Mouse (Mus musculus) midbrain, embryonic 13.5 days (tissue): ENCODE measurements around the gene Tmem178. TPM values are rescaled to one million over a fixed set of nuclear protein-coding genes. Genes with fewer than 3 reads are reported as not detected.

Source experiments
- ATAC-seq: fragments of 200-750 bp; cut with Nextera tagmentation; 2 replicates; pipeline ENCODE4 v1.8.0; 2017; ENCODE audit warnings: mild to moderate bottlenecking, moderate TSS enrichment, moderate library complexity
- H3K27ac ChIP-seq: fragments of 300-500 bp; sonication (generic); 2 replicates; pipeline ENCODE4 v1.5.1; 2015; ENCODE audit warnings: inconsistent platforms, mild to moderate bottlenecking, moderate library complexity
- H3K27me3 ChIP-seq: fragments of 300-500 bp; sonication (generic); 2 replicates; pipeline ENCODE4 v1.6.1; 2015; ENCODE audit warnings: mild to moderate bottlenecking, inconsistent platforms
- H3K36me3 ChIP-seq: fragments of 300-500 bp; sonication (generic); 2 replicates; pipeline ENCODE4 v1.6.1; 2015; ENCODE audit warnings: mild to moderate bottlenecking, inconsistent platforms
- H3K4me1 ChIP-seq: fragments of 300-500 bp; sonication (generic); replicated peaks from 2 replicates; pipeline ENCODE4 v1.6.1; 2015; ENCODE audit warnings: inconsistent platforms
- H3K4me2 ChIP-seq: fragments of 300-500 bp; sonication (generic); replicated peaks from 2 replicates; pipeline ENCODE4 v1.6.1; 2015; ENCODE audit warnings: moderate library complexity, mild to moderate bottlenecking, inconsistent platforms
- H3K4me3 ChIP-seq: fragments of 300-500 bp; sonication (generic); replicated peaks from 2 replicates; pipeline ENCODE4 v1.5.1; 2015; ENCODE audit warnings: mild to moderate bottlenecking, inconsistent platforms
- H3K9ac ChIP-seq: fragments of 300-500 bp; sonication (generic); replicated peaks from 2 replicates; pipeline ENCODE4 v1.6.1; 2015; ENCODE audit warnings: mild to moderate bottlenecking, inconsistent platforms
- H3K9me3 ChIP-seq: fragments of 300-500 bp; sonication (generic); 2 replicates; pipeline ENCODE4 v1.6.1; 2016; ENCODE audit warnings: mild to moderate bottlenecking, inconsistent platforms
- WGBS: fragments of 180-500 bp; shearing (Covaris S2); methylation state at CpG from one replicate; pipeline ENCODE4 v1.1.7; 2015; 5-methylcytosine and 5-hydroxymethylcytosine counted together
- polyA plus RNA-seq: library from polyadenylated mRNA; unstranded; fragments of >200 nt; fragmentation: Nextera tagmentation; extraction: Ambion mirVana; gene quantifications from 2 replicates; pipeline ENCODE4 v1.2.1, GENCODE M21; 2015

Gene Tmem178
- polyA plus RNA-seq, 1 experiment from 2014 or later: 32.0 TPM

GRCm38 (mm10) chr17:81004454-81004853, 60.0 kb downstream of the Tmem178 start:
- no peaks in the 10 kb centered on the region for H3K27me3 ChIP-seq
- WGBS: 84% methylated on average over 11 of the region's 11 CpGs
- no peaks in the 10 kb centered on the region for H3K9me3 ChIP-seq
- H3K4me1 ChIP-seq: peaks cover 15% of the 10 kb centered on the region
- ATAC-seq: no peak
- H3K36me3 ChIP-seq: peaks cover 5% of the 10 kb centered on the region
- H3K4me2 ChIP-seq: no peak overlapping the region
- no peak overlapping the region for H3K9ac ChIP-seq
- H3K4me3 ChIP-seq: no peak overlapping the region
- no peak overlapping the region for H3K27ac ChIP-seq

GRCm38 (mm10) chr17:81005292-81005691, 60.9 kb downstream of the Tmem178 start:
- no peaks in the 10 kb centered on the region for H3K27me3 ChIP-seq
- no peak overlapping the region for H3K9ac ChIP-seq
- ATAC-seq: no peak
- H3K9me3 ChIP-seq: no peaks in the 10 kb centered on the region
- WGBS: 65% methylated on average over 8 of the region's 8 CpGs
- no peak overlapping the region for H3K4me2 ChIP-seq
- no peak overlapping the region for H3K4me3 ChIP-seq
- peaks cover 5% of the 10 kb centered on the region for H3K36me3 ChIP-seq
- H3K4me1 ChIP-seq: peaks cover 21% of the 10 kb centered on the region
- no peak overlapping the region for H3K27ac ChIP-seq

DNA sequence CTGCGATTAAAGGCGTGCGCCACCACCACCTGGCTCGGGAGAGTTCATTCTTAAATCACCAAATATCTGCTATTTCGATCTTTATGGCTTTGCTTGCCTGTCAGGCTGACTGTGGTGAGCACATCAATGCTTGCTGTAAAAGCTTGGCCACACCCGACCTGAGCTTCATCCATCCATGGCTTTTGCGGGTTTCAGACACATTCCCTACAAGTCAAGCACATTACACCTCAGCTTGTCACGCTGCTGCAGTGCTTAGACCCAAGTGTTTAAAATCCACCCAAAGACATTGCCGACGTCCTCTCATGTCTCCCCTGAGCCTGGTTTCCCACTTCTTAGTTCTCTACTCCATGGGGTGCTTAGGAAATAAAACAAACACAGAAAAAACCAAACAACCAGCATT, 64.7 kb downstream of the Tmem178 start:
- Histone ChIP-seq H3K4me1 (peaks cover 25% of the 10 kb centered on the region), H3K27me3 (no peaks in the 10 kb centered on the region), H3K27ac (no peak overlapping the region), H3K4me2 (no peak overlapping the region), H3K4me3 (no peak overlapping the region), H3K36me3 (no peaks in the 10 kb centered on the region), H3K9ac (no peak overlapping the region), H3K9me3 (no peaks in the 10 kb centered on the region)
- no peak for ATAC-seq
- WGBS: 90% methylated on average over 10 of the region's 10 CpGs

DNA sequence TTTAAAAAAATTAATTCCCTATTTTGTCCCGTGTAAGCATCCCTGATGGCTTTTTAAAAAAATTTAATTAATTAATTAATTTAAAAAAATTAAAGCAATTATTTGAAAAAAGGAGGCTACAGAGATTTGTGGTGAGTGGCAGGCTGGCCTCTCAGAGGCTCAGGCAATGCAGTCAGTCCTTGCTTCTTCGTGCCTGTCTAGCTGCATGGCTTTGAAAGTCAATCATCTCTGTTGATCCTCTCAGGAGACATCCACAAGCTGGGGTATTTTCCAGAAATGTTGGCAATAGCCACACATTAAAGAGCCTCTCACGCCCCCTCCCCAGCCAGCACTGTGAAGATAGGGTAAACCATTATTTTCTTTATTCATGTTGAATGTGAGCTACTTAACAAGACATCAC, 65.8 kb downstream of the Tmem178 start:
- Histone ChIP-seq H3K9ac (no peak overlapping the region), H3K9me3 (no peaks in the 10 kb centered on the region), H3K36me3 (no peaks in the 10 kb centered on the region), H3K27ac (peak overlapping the region; percentile 30; the same call in 1 of the 2 replicates), H3K4me3 (no peak overlapping the region), H3K27me3 (no peaks in the 10 kb centered on the region), H3K4me2 (no peak overlapping the region), H3K4me1 (peaks cover 21% of the 10 kb centered on the region)
- ATAC-seq: peak; percentile 68
- 55% methylated on average over 3 of the region's 3 CpGs for WGBS

DNA sequence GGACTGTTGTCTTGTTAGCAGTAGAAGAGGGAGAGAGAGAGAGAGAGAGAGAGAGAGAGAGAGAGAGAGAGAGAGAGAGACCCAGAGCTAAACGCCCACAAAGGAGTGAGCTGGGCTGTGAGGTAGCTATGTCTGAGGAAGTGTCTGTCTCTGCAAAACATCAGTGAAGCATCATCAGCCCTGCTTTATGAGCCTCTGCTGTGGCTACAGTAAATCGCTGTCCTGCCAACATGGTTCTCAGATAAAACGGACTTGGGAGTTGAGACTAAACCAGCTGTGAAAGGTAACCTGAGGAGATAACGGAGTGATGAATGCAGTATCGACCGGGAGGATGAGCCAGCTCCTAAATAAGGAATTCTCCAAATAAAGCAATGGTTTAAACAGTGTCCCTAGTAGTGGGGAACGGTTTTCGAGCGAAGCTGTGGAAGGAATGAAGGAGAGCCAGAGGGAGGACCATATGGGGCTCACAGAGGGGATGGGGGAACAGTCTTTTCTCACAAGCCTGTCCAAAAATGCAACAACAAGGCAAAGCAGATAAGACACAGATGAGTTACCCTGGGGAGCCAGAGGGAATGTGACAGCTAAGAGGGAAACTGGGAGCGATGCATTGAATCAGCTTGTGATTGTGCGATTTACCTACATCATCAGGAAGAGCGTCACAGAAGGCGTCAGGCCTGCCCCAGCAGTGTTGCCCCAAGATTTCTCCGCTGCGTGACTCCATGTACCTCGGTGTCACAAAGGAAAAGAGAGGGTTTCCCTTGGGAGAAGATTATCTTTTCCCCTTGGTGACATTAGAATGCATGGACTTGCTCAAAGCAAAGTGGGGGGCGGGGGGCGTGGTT, 66.6 kb downstream of the Tmem178 start:
- Histone ChIP-seq H3K4me1 (peaks cover 19% of the 10 kb centered on the region), H3K4me2 (no peak overlapping the region), H3K27ac (peak overlapping the region; percentile 15; the same call in 1 of the 2 replicates), H3K9me3 (no peaks in the 10 kb centered on the region), H3K27me3 (no peaks in the 10 kb centered on the region), H3K36me3 (no peaks in the 10 kb centered on the region), H3K9ac (no peak overlapping the region), H3K4me3 (no peak overlapping the region)
- 79% methylated on average over 18 of the region's 18 CpGs for WGBS
- ATAC-seq: no peak

GRCm38 (mm10) chr17:81015814-81016447, 71.5 kb downstream of the Tmem178 start:
- ATAC-seq: peak; percentile 48
- H3K9me3 ChIP-seq: no peaks in the 10 kb centered on the region
- no peak overlapping the region for H3K4me2 ChIP-seq
- H3K27ac ChIP-seq: no peak overlapping the region
- no peak overlapping the region for H3K4me3 ChIP-seq
- H3K9ac ChIP-seq: no peak overlapping the region
- H3K4me1 ChIP-seq: peaks cover 18% of the 10 kb centered on the region
- WGBS: 57% methylated on average over 4 of the region's 4 CpGs
- H3K36me3 ChIP-seq: no peaks in the 10 kb centered on the region
- no peaks in the 10 kb centered on the region for H3K27me3 ChIP-seq

DNA sequence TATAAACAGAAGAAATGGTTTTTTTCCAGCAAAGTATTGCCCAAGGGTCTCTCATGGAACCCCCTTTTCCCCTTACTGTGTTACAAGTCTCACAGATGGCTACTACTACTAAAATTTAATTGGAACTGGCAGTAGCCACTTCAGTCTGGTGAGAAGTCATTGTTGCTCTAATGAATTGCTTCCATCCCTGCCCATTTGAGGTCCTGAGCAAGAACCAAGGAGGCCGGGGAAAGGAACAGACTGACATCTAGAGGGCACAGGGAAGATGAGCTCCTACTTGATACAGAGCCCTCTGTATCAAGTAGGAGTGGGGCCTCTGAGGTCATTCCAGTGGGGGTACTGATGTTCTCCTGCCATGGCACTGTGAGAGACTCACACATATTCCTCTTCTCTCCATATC, 72.7 kb downstream of the Tmem178 start:
- no peak overlapping the region for H3K4me2 ChIP-seq
- no peak overlapping the region for H3K9ac ChIP-seq
- 46% methylated on average over 1 of the region's 1 CpGs for WGBS
- peak; percentile 71 for ATAC-seq
- no peaks in the 10 kb centered on the region for H3K9me3 ChIP-seq
- H3K27ac ChIP-seq: no peak overlapping the region
- no peaks in the 10 kb centered on the region for H3K27me3 ChIP-seq
- no peak overlapping the region for H3K4me3 ChIP-seq
- no peaks in the 10 kb centered on the region for H3K36me3 ChIP-seq
- 0 out of 2 replicates have a peak, but pooled peaks cover 10% of the 10 kb centered on the region for H3K4me1 ChIP-seq

- Histone ChIP-seq H3K4me1 (no peaks in the 10 kb centered on the region; the same call in 1 of the 2 replicates), H3K4me2 (no peak overlapping the region), H3K9ac (no peak overlapping the region), H3K27me3 (no peaks in the 10 kb centered on the region), H3K9me3 (no peaks in the 10 kb centered on the region), H3K36me3 (peaks cover 33% of the 10 kb centered on the region), H3K27ac (no peak overlapping the region), H3K4me3 (no peak overlapping the region)
- WGBS: 93% methylated on average over 6 of the region's 6 CpGs
- 0 out of 2 replicates have a peak, but pooled peaks have one; percentile 53 for ATAC-seq
Measured at GRCm38 (mm10) chr17:81027331-81027730, 82.9 kb downstream of the Tmem178 start.

DNA sequence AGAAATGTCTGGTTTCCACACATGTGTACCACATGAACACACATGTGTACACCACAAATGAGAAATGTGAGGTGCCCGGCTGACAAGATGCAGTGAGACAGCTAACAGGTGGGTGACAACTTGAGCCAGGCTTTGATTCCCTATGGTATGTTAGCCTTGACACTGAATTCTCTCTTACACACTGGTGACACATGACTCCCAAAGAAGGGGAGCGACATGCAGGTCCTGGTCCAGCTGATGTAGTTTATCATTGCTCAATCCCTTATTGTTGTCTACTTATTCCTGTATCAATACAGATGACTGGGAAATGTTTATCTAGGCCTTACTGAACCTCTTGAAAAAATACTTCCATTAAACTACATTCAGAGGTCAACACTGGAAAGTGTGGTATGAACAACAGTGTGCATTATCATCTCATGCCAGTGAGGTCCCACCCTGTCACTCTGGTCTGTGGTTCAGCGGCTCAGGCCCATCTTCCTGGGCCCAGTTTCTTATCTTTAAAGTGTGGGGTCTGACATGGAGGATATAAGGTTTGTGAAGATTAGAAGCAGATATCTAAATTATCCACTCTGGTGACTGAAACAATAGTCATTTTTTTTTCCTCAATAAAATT, 87.5 kb downstream of the Tmem178 start:
- 96% methylated on average over 3 of the region's 3 CpGs for WGBS
- H3K9me3 ChIP-seq: no peaks in the 10 kb centered on the region
- H3K9ac ChIP-seq: no peak overlapping the region
- no peak overlapping the region for H3K4me3 ChIP-seq
- no peak for ATAC-seq
- H3K27me3 ChIP-seq: no peaks in the 10 kb centered on the region
- H3K4me2 ChIP-seq: no peak overlapping the region
- no peaks in the 10 kb centered on the region; the same call in 1 of the 2 replicates for H3K4me1 ChIP-seq
- H3K36me3 ChIP-seq: peaks cover 21% of the 10 kb centered on the region
- H3K27ac ChIP-seq: no peak overlapping the region

DNA sequence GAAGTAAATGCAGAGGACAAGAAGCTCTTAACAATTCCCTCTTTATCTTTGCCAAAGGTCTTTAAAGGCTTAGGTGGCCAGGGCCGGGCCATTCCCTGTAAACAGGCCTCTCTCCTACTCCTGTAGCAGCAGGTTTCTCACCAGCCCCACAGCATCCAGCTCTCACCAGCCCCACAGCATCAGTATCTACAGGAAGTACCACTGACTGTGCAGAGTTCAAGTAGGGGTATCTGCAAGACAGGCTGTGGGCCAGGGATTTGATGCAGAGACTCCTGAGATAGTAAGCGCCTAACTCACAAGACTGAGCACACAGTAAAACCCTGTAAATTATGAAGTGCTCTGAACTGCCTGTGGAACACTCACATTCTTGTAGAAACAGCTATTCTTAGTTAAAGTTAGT, 88.5 kb downstream of the Tmem178 start:
- Histone ChIP-seq H3K4me3 (no peak overlapping the region), H3K4me1 (no peaks in the 10 kb centered on the region), H3K36me3 (peaks cover 26% of the 10 kb centered on the region), H3K27me3 (no peaks in the 10 kb centered on the region), H3K27ac (no peak overlapping the region), H3K9ac (no peak overlapping the region), H3K9me3 (no peaks in the 10 kb centered on the region), H3K4me2 (no peak overlapping the region)
- WGBS: 80% methylated on average over 2 of the region's 2 CpGs
- no peak for ATAC-seq

GRCm38 (mm10) chr17:81035354-81035753, 90.9 kb downstream of the Tmem178 start:
- H3K27ac ChIP-seq: no peak overlapping the region
- no peak overlapping the region for H3K4me3 ChIP-seq
- no peaks in the 10 kb centered on the region for H3K27me3 ChIP-seq
- no peak overlapping the region for H3K9ac ChIP-seq
- peaks cover 17% of the 10 kb centered on the region for H3K36me3 ChIP-seq
- H3K4me2 ChIP-seq: no peak overlapping the region
- H3K4me1 ChIP-seq: no peaks in the 10 kb centered on the region
- WGBS: 92% methylated on average over 5 of the region's 5 CpGs
- H3K9me3 ChIP-seq: no peaks in the 10 kb centered on the region
- no peak for ATAC-seq
